In genomic region chr10:18545813-18546235, GRCm38 (mm10) we compare ENCODE assay signal across 8 mouse cellular contexts. TPM values are rescaled to one million over a fixed set of nuclear protein-coding genes. Genes with fewer than 3 reads are reported as not detected.
DNase-seq lines count a peak whose midpoint lies in the region; ATAC-seq lines count a peak whose summit lies in the region.

TSS of gene Hebp2 (minus strand) at chr10:18546076.

- H3K4me2 ChIP-seq in forebrain, embryonic 14.5 days (ENCODE audit: low read length) = peak within 1 kb of the TSS; percentile 90

- intact Hi-C loops in left cerebral cortex, postnatal 14 days (cut with DNase I) = no loop called here

- peak within 1 kb of the TSS; percentile 75 for H3K9ac ChIP-seq in forebrain, embryonic 14.5 days (ENCODE audit: low read length)

- peak; percentile 87 for DNase-seq in R1 (ENCODE audit: low read depth, low spot score)
- peak; percentile 79 to 81 for DNase-seq in cerebellum, adult 18-20 months
- peak; percentile 73 for DNase-seq in forebrain, embryonic 14.5 days (ENCODE audit: low spot score)
- DNase-seq in hindbrain, embryonic 10.5 days (ENCODE audit: low spot score) = peak; percentile 92
- DNase-seq in left cerebral cortex, postnatal 14 days (ENCODE audit: low spot score in 2 of 2) = peak; percentile 37 to 59
- DNase-seq in retina, postnatal 7 days (ENCODE audit: low read depth, low spot score) = peak; percentile 71
- no peak for DNase-seq in spleen, adult 18-20 months

- no peaks in the 10 kb centered on the region for H3K36me3 ChIP-seq in forebrain, embryonic 14.5 days (ENCODE audit: control insufficient read depth, insufficient read depth, low read length)
- H3K36me3 ChIP-seq in hindbrain, embryonic 10.5 days = no peaks in the 10 kb centered on the region

- under 1% methylated on average over 22 of the region's 22 CpGs for WGBS in forebrain, embryonic 14.5 days
- under 1% methylated on average over 22 of the region's 22 CpGs for WGBS in hindbrain, embryonic 10.5 days

- peaks cover 4% of the 10 kb centered on the region; the same call in 1 of the 2 replicates for H3K4me1 ChIP-seq in forebrain, embryonic 14.5 days (ENCODE audit: control insufficient read depth, insufficient read depth, low read length)
- peaks cover 28% of the 10 kb centered on the region for H3K4me1 ChIP-seq in hindbrain, embryonic 10.5 days (replicated peaks)

- peak; percentile 88 for ATAC-seq in forebrain, embryonic 14.5 days
- ATAC-seq in megakaryocyte, adult 5-6 weeks (ENCODE audit: poor library complexity, severe bottlenecking) = peak; percentile 88

- no peak within 1 kb of the TSS for H3K27ac ChIP-seq in forebrain, embryonic 14.5 days (ENCODE audit: low read depth, low read length)
- H3K27ac ChIP-seq in hindbrain, embryonic 10.5 days = peak within 1 kb of the TSS; percentile 87

- H3K27me3 ChIP-seq in forebrain, embryonic 14.5 days (replicated peaks; ENCODE audit: control insufficient read depth, insufficient read depth, low read length) = no peaks in the 10 kb centered on the region
- no peaks in the 10 kb centered on the region for H3K27me3 ChIP-seq in hindbrain, embryonic 10.5 days (ENCODE audit: insufficient read depth, poor library complexity, severe bottlenecking)

- peak within 1 kb of the TSS; percentile 50 for H3K4me3 ChIP-seq in forebrain, embryonic 14.5 days (ENCODE audit: low read depth, low read length)
- peak within 1 kb of the TSS; percentile 69 for H3K4me3 ChIP-seq in hindbrain, embryonic 10.5 days

- no peaks in the 10 kb centered on the region for H3K9me3 ChIP-seq in forebrain, embryonic 14.5 days (replicated peaks; ENCODE audit: control insufficient read depth, low read length)
- H3K9me3 ChIP-seq in hindbrain, embryonic 10.5 days = no peaks in the 10 kb centered on the region

RNA-seq across cellular contexts. Expression of gene Hebp2, which starts in this region (rescaled TPM):
- 7.7 and 7.8 TPM in 2 replicates for polyA plus RNA-seq in forebrain, embryonic 14.5 days (2014; fragmentation: Nextera tagmentation; extraction: Ambion mirVana)
- 15.1 and 15.8 TPM in 2 replicates for polyA plus RNA-seq in hindbrain, embryonic 10.5 days (2016; fragmentation: Nextera tagmentation; extraction: Ambion mirVana)
- total RNA-seq in left cerebral cortex, postnatal 14 days (2021) = 1 to 10 TPM; 3.0 to 3.1 TPM
- 0.09 TPM in 1 of 2 replicates, not detected in the other for total RNA-seq in megakaryocyte, adult 5-6 weeks (2015)
- not detected in 2 replicates for total RNA-seq in megakaryocyte, adult 5-6 weeks (2017)

Comparison
In these comparisons a context has a peak if more than half of its experiments do, and no peak if none do; other contexts are left out.
1. Peak in ATAC-seq in megakaryocyte, adult 5-6 weeks; RNA of the gene not detected or under 1 TPM.
2. DNase-seq: peak in R1 (single experiment), cerebellum, adult 18-20 months (2 of 2), forebrain, embryonic 14.5 days (single experiment), hindbrain, embryonic 10.5 days (single experiment), left cerebral cortex, postnatal 14 days (2 of 2) and retina, postnatal 7 days (single experiment); none in spleen, adult 18-20 months (0 of 2).